In the genomic region with DNA sequence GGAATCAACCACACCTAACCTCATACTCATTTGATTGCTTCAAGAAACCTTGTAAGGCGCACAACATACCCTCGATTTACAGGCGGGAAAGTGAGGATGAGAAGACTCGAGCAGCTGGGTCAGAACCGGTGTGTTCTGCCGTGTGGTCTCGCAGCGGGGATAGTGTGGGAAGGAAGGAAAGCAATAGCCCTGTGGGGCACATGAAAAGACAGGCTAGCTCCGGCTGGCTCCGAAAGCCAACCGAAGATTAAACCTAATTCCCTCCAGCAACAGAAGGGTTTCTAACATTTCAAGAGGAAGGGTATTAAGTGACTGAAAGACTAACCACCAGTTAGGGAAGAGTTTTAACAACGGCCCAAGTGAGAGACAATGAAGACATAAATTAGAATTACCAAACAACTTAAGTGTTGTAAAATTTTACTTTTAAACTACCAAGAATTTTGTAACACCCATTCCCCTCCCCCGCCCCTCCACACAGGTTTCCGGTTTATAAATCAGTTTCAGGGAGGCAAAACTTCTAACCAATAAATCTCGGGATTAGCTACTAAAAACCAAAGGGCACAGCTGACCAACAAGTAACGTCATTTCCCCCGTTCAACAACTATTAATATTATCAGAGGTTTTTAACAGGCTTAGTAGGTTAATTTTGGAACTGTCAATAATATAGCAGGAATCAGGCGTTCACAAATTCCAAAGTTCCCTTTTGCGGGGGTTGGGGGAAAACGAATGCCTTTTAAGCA, we compare ENCODE assay signal across 8 mouse cellular contexts. TPM values are rescaled to one million over a fixed set of nuclear protein-coding genes. Genes with fewer than 3 reads are reported as not detected.
DNase-seq lines count a peak whose midpoint lies in the region; ATAC-seq and TF ChIP-seq lines count a peak whose summit lies in the region.

No protein-coding gene starts in this region.

- no peak for TF ChIP-seq CTCF in brain, embryonic 14.5 days (IDR thresholded peaks at IDR 0.05; ENCODE audit: borderline replicate concordance, extremely low read depth, insufficient read depth, insufficient read length)

- 18% methylated on average over 20 of the region's 20 CpGs for WGBS in hindbrain, embryonic 14.5 days
- 16% methylated on average over 20 of the region's 20 CpGs for WGBS in macrophage (ENCODE audit: missing documents)

- H3K4me3 ChIP-seq in hindbrain, embryonic 14.5 days (replicated peaks; ENCODE audit: low read length): peak overlapping the region; percentile 92
- peak overlapping the region; percentile 85 for H3K4me3 ChIP-seq in macrophage (ENCODE audit: inconsistent target)

- H3K36me3 ChIP-seq in hindbrain, embryonic 14.5 days (replicated peaks; ENCODE audit: control insufficient read depth, insufficient read depth): peaks cover 30% of the 10 kb centered on the region
- H3K36me3 ChIP-seq in macrophage (ENCODE audit: inconsistent target): peaks cover 7% of the 10 kb centered on the region

- peak; percentile 25 to 41 for DNase-seq in kidney, adult 8-10 months
- no peak for DNase-seq in kidney, postnatal 25 days
- DNase-seq in brain, embryonic 14.5 days (ENCODE audit: low read depth): peak; percentile 23
- DNase-seq in hindbrain, embryonic 14.5 days (ENCODE audit: low spot score): no peak
- DNase-seq in urinary bladder, postnatal 10 days (ENCODE audit: low spot score): no peak
- DNase-seq in gastrocnemius, adult 8-10 months (ENCODE audit: low spot score in 2 of 2): no peak
- DNase-seq in left cerebral cortex, adult 11 months (ENCODE audit: low spot score): no peak

- H3K27ac ChIP-seq in hindbrain, embryonic 14.5 days: peak overlapping the region; percentile 99
- peak overlapping the region; percentile 82 for H3K27ac ChIP-seq in macrophage

- ATAC-seq in hindbrain, embryonic 14.5 days (ENCODE audit: low FRiP score): no peak

- H3K79me2 ChIP-seq in macrophage (ENCODE audit: inconsistent target): peaks cover 56% of the 10 kb centered on the region

- H3K9ac ChIP-seq in hindbrain, embryonic 14.5 days: peak overlapping the region; percentile 97

- H3K4me2 ChIP-seq in hindbrain, embryonic 14.5 days (replicated peaks): peak overlapping the region; percentile 89

- H3K27me3 ChIP-seq in hindbrain, embryonic 14.5 days (ENCODE audit: control insufficient read depth, insufficient read depth, low read length): no peaks in the 10 kb centered on the region

- TF ChIP-seq POLR2A in brain, embryonic 14.5 days (IDR thresholded peaks at IDR 0.05; ENCODE audit: borderline replicate concordance, extremely low read depth, insufficient read depth, insufficient read length, poor library complexity, severe bottlenecking): no peak

- no peaks in the 10 kb centered on the region for H3K9me3 ChIP-seq in hindbrain, embryonic 14.5 days (ENCODE audit: control insufficient read depth, low read length)

- peaks cover 27% of the 10 kb centered on the region for H3K4me1 ChIP-seq in hindbrain, embryonic 14.5 days (replicated peaks; ENCODE audit: control insufficient read depth, insufficient read depth, low read length)

RNA-seq across cellular contexts. Expression of gene Maml1, which starts 1.5 kb away (rescaled TPM):
- 13.7 and 16.4 TPM in 2 replicates for polyA plus RNA-seq in brain, embryonic 14.5 days (2012; rRNA removed)
- 4.4 and 4.6 TPM in 2 replicates for polyA plus RNA-seq in hindbrain, embryonic 14.5 days (2014; fragmentation: Nextera tagmentation; extraction: Ambion mirVana)
- total RNA-seq in macrophage (2018; cell fraction: chromatin; rRNA removed): 10 to 100 TPM; 15.2 to 34.3 (median 22.0) TPM
- total RNA-seq in macrophage (2018; cell fraction: cytosol; rRNA removed): 10 to 100 TPM; 13.2 to 25.2 (median 20.7) TPM
- 10 to 100 TPM; 18.2 to 33.5 (median 26.4) TPM for total RNA-seq in macrophage (2018; cell fraction: nucleus; rRNA removed)
- 9.9 to 14.8 TPM (median 12.5 TPM) in 3 replicates for polyA plus RNA-seq in macrophage (2018)
- 1 to 10 TPM; 4.7 to 5.9 (median 5.4) TPM for total RNA-seq in gastrocnemius, adult 8-10 months (2022)

RNA-seq across cellular contexts. Expression of gene Canx, which starts 34.8 kb away (rescaled TPM):
- 111 and 173 TPM in 2 replicates for polyA plus RNA-seq in brain, embryonic 14.5 days (2012; rRNA removed)
- 239 and 252 TPM in 2 replicates for polyA plus RNA-seq in hindbrain, embryonic 14.5 days (2014; fragmentation: Nextera tagmentation; extraction: Ambion mirVana)
- 100 to 1,000 TPM in 24 of 26 experiments, 10 to 100 TPM in 2; 86.0 to 180 (median 131) TPM for total RNA-seq in macrophage (2018; cell fraction: chromatin; rRNA removed)
- 100 to 1,000 TPM; 290 to 579 (median 440) TPM for total RNA-seq in macrophage (2018; cell fraction: cytosol; rRNA removed)
- total RNA-seq in macrophage (2018; cell fraction: nucleus; rRNA removed): 100 to 1,000 TPM; 153 to 807 (median 584) TPM
- polyA plus RNA-seq in macrophage (2018): 353 to 731 TPM (median 370 TPM) in 3 replicates
- 100 to 1,000 TPM; 104 to 122 (median 111) TPM for total RNA-seq in gastrocnemius, adult 8-10 months (2022)

RNA-seq across cellular contexts. Expression of gene Ltc4s, which starts 52.2 kb away (rescaled TPM):
- polyA plus RNA-seq in brain, embryonic 14.5 days (2012; rRNA removed): 3.5 and 4.5 TPM in 2 replicates
- 1.6 and 4.5 TPM in 2 replicates for polyA plus RNA-seq in hindbrain, embryonic 14.5 days (2014; fragmentation: Nextera tagmentation; extraction: Ambion mirVana)
- total RNA-seq in macrophage (2018; cell fraction: chromatin; rRNA removed): 1 to 10 TPM in 16 of 26 experiments, not detected in 10; 1.1 to 9.0 (median 4.6) TPM
- 10 to 100 TPM in 12 of 26 experiments, 1 to 10 TPM in 13, under 1 TPM in 1; 0.96 to 18.9 (median 6.4) TPM for total RNA-seq in macrophage (2018; cell fraction: cytosol; rRNA removed)
- 10 to 100 TPM in 10 of 26 experiments, 1 to 10 TPM in 12, not detected in 4; 1.2 to 17.6 (median 8.1) TPM for total RNA-seq in macrophage (2018; cell fraction: nucleus; rRNA removed)
- 6.5 to 23.2 TPM (median 6.5 TPM) in 3 replicates for polyA plus RNA-seq in macrophage (2018)
- 1 to 10 TPM; 1.2 to 3.1 (median 2.4) TPM for total RNA-seq in gastrocnemius, adult 8-10 months (2022)

Comparison
In these comparisons a context has a peak if more than half of its experiments do, and no peak if none do; other contexts are left out.
1. DNase-seq: peak in kidney, adult 8-10 months (2 of 2) and brain, embryonic 14.5 days (single experiment); none in kidney, postnatal 25 days (0 of 2), hindbrain, embryonic 14.5 days (single experiment), urinary bladder, postnatal 10 days (single experiment), gastrocnemius, adult 8-10 months (0 of 2) and left cerebral cortex, adult 11 months (single experiment).